Mouse (Mus musculus): Measurements from ENCODE around the gene Sigmar1. TPM values are rescaled to one million over a fixed set of nuclear protein-coding genes. Genes with fewer than 3 reads are reported as not detected.
A peak's percentile ranks its signal among the peaks of the same experiment; 100 is the strongest.
"Not testable (repeated sequence)": the region's sequence is repeated elsewhere in the genome, so short reads cannot be mapped to it uniquely, and the experiment has no call there.

The Sigmar1 gene
- 95.9 and 108 TPM in 2 replicates for total RNA-seq (2014; rRNA removed)
- polyA plus RNA-seq (2015; fragmentation: Nextera tagmentation; extraction: Ambion mirVana): 61.3 and 61.9 TPM in 2 replicates

DNA sequence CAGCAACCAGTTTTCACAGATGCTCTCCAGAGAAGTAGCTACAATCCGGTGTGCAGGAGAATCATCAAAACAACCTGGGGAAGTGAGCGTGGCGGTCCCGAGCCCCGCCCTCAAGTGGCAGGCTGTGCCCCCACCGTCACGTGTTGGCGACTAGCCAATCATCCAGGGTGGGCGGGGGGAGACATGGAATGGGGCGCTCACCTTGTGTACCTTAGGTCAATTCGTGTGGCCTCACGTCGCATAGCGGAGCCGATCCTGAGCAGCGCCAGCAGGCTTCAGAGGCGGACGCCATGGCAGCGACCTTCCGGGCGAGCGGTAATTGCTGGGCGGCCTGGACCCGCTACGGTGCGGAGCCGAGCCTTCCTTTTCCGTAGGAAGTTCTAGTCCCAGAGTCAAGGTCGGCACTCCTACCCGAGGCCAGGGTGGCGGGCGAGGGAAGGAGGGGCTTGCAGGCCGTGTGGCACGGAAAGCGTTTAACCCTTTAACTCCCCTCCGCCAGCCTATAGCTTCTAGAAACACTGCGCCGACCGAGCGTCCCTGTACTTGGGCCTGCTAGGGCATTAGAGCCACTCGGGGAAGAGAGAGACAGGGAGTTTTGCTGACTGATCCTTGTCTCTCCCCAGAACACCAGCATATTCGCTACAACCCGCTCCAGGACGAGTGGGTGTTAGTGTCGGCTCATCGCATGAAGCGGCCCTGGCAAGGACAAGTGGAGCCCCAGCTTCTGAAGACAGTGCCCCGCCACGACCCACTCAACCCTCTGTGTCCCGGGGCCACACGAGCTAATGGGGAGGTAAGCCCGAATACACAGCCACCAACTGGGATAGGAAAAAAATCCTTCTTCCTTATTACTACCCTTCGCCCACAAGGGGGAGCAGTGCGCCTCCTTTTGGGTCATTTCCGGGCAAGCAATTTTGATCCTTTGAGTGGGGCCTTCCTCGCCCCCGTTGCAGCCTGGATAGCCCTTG is at the start of gene Sigmar1:
Gene Sigmar1 (minus strand): TSS at position 820 of the 968 bp plus-strand sequence.
- Histone ChIP-seq H3K27me3 (ENCODE audit: insufficient read depth, low read length) (no peaks in the 10 kb centered on the region), H3K4me2 (ENCODE audit: low read depth, low read length) (peak within 1 kb of the TSS; percentile 95), H3K36me3 (ENCODE audit: insufficient read depth, low read length) (no peaks in the 10 kb centered on the region), H3K4me1 (ENCODE audit: insufficient read depth, low read length) (peaks cover 13% of the 10 kb centered on the region), H3K4me3 (ENCODE audit: low read length) (peak within 1 kb of the TSS; percentile 76), H3K9ac (replicated peaks; ENCODE audit: low read length) (peak within 1 kb of the TSS; percentile 72), H3K27ac (peak within 1 kb of the TSS; percentile 90), H3K9me3 (ENCODE audit: low read length) (no peaks in the 10 kb centered on the region)
- TF ChIP-seq CTCF (IDR thresholded peaks at IDR 0.05; ENCODE audit: low read depth): peak; percentile 91
- under 1% methylated on average over 57 of the region's 57 CpGs for WGBS
- peak; percentile 75 for ATAC-seq
- DNase-seq (ENCODE audit: low spot score): peak; percentile 89

DNA sequence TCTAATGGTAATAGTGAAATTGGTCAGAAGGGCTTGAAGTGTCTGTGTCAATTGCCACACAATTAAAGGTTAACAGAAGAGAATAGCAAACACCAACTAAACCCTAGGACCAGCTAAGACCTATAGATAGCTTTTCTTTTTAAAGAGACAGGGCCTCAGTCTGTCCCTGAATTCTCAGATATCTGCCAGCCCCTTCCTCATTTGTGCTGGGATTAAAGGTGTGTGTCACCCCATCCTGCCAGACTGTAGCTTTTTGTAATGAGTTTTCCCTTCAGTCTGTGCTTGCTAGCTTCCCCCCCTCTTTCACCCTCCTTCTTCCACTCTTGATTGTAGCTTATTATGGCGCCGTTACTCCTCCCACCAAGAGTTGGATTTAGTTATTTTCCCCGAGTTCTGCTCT is 27.2 kb upstream of the Sigmar1 start:
- not testable (repeated sequence) for H3K9me3 ChIP-seq (ENCODE audit: low read length); H3K27me3 ChIP-seq (ENCODE audit: insufficient read depth, low read length); H3K4me3 ChIP-seq (ENCODE audit: low read length); H3K27ac ChIP-seq; H3K36me3 ChIP-seq (ENCODE audit: insufficient read depth, low read length); H3K4me1 ChIP-seq (ENCODE audit: insufficient read depth, low read length); H3K9ac ChIP-seq (replicated peaks; ENCODE audit: low read length); ATAC-seq; H3K4me2 ChIP-seq (ENCODE audit: low read depth, low read length); DNase-seq (ENCODE audit: low spot score)
- WGBS: 39% methylated on average over 3 of the region's 3 CpGs

DNA sequence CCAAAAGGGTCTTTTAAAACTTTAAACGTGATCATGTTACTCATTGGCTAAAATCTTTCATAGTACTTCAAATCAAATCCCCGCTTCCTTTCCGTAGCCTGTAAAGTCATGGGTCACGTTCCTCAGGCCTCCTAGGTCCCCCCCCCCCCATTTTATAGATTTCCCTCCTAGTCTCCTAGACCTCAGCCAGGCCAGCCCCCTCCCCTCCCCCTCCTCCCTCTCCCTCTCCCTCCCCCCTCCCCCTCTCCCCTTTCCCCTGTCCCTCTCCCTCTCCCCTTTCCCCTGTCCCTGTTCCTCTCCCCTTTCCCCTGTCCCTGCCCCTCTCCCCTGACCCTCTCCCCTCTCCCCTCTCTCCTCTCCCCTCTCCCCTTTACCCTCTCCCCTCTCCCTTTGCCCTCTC is 26.8 kb upstream of the Sigmar1 start:
- not testable (repeated sequence) for H3K9ac ChIP-seq (replicated peaks; ENCODE audit: low read length); H3K9me3 ChIP-seq (ENCODE audit: low read length); ATAC-seq; H3K27ac ChIP-seq; H3K4me3 ChIP-seq (ENCODE audit: low read length); DNase-seq (ENCODE audit: low spot score); H3K36me3 ChIP-seq (ENCODE audit: insufficient read depth, low read length); H3K4me1 ChIP-seq (ENCODE audit: insufficient read depth, low read length); H3K4me2 ChIP-seq (ENCODE audit: low read depth, low read length); H3K27me3 ChIP-seq (ENCODE audit: insufficient read depth, low read length)
- WGBS: 28% methylated on average over 4 of the region's 4 CpGs

DNA sequence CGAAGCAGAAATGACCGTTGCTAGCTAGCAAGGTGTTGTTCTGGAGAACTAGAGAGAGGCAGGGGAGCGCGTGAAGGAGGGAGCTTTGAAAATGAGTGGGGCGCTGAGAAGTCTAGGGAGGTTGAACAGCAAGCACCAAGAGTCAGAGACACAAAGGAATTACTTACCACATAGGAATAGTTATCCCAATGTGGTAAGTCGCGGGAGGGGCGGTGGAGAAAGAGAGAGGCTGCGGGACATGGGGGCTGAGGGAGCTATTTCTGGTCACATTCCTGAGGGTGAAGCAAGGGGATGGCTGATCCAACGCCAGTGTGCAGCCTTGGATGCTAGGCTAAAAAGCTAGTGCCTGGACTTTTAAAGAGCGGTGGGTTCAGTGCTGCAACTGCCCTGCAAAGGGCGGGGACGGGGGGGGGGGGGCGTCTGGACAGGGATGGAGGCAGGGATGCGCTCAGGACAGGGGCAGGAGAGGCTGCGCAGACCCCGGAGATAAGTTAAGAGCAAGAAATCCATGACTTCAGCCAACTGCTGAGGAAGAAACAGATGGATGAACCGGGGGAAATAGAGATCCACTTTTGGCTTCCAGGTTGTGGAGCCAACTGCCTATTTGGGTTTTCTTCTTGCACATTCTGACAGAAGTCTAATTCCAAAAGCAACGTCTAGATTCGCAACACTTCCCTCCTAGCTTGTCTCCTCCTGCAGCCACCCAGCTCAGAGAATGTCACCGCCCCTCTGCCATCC is 26.0 kb upstream of the Sigmar1 start:
- 22% methylated on average over 12 of the region's 21 CpGs for WGBS
- H3K4me1 ChIP-seq (ENCODE audit: insufficient read depth, low read length); ATAC-seq; H3K4me2 ChIP-seq (ENCODE audit: low read depth, low read length); H3K9me3 ChIP-seq (ENCODE audit: low read length); H3K27ac ChIP-seq; H3K9ac ChIP-seq (replicated peaks; ENCODE audit: low read length); H3K27me3 ChIP-seq (ENCODE audit: insufficient read depth, low read length); H3K4me3 ChIP-seq (ENCODE audit: low read length); H3K36me3 ChIP-seq (ENCODE audit: insufficient read depth, low read length): not testable (repeated sequence)
- peak; percentile 0 for DNase-seq (ENCODE audit: low spot score)

DNA sequence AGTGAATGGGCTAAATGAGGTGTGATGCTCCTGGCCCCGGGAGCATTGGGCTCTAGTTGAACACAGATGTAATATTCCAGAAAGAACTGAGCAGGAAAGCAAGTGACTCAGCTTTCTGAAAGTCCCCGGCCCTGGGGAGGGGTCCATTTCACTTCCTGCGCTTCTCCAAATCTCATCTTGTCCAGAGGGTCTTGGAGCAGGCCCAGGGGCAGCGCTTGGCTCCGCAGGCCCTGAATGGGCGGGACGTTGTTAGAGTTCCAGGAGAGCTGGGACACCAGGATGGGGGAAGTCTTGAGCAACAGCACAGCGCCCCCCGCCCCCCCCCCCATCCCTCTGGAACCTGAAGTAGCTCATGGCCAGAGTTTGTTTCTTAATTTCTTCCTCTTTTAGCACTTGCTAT is 25.3 kb upstream of the Sigmar1 start:
- H3K27ac ChIP-seq; DNase-seq (ENCODE audit: low spot score); H3K9ac ChIP-seq (replicated peaks; ENCODE audit: low read length); H3K9me3 ChIP-seq (ENCODE audit: low read length); H3K36me3 ChIP-seq (ENCODE audit: insufficient read depth, low read length); H3K4me2 ChIP-seq (ENCODE audit: low read depth, low read length); H3K27me3 ChIP-seq (ENCODE audit: insufficient read depth, low read length); H3K4me3 ChIP-seq (ENCODE audit: low read length); H3K4me1 ChIP-seq (ENCODE audit: insufficient read depth, low read length); ATAC-seq: not testable (repeated sequence)
- 15% methylated on average over 6 of the region's 9 CpGs for WGBS

DNA sequence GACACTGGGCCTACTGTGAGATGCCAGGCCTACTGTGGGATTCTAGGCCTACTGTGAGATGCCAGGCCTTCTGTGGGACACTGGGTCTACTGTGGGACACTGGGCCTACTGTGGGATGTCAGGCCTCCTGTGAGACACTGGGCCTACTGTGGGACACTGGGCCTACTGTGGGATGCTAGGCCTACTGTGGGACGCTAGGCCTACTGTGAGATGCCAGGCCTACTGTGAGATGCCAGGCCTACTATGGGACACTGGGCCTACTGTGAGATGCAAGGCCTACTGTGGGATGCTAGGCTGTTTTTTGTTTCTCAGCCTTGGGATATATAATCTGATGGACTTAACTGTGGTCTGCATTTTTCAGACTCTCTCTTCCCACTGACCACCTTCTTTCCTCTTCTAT is 19.9 kb upstream of the Sigmar1 start:
- not testable (repeated sequence) for H3K4me1 ChIP-seq (ENCODE audit: insufficient read depth, low read length); H3K9ac ChIP-seq (replicated peaks; ENCODE audit: low read length); H3K4me3 ChIP-seq (ENCODE audit: low read length); H3K36me3 ChIP-seq (ENCODE audit: insufficient read depth, low read length); H3K9me3 ChIP-seq (ENCODE audit: low read length); H3K4me2 ChIP-seq (ENCODE audit: low read depth, low read length); DNase-seq (ENCODE audit: low spot score); H3K27ac ChIP-seq; ATAC-seq; H3K27me3 ChIP-seq (ENCODE audit: insufficient read depth, low read length)
- WGBS: 83% methylated on average over 1 of the region's 1 CpGs

DNA sequence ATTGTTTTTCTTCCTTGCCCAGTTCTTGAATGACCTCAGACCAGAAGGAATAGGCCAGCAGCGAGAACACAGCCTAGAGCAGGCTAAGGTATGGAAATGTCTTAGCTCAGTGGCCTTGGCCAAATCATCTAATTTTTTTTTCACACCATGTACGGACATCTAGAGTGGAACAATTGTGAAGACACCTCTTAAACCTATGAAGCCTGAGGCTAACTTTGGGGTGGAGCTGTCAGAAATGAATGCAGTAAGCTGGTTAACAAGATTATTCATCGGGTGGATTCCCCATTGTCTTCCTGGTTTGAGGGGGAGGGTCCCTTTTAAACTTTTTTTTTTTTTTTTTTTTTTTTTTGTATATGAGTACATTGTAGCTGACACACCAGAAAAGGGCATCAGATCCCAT is 18.5 kb upstream of the Sigmar1 start:
- H3K36me3 ChIP-seq (ENCODE audit: insufficient read depth, low read length); H3K9ac ChIP-seq (replicated peaks; ENCODE audit: low read length); H3K4me1 ChIP-seq (ENCODE audit: insufficient read depth, low read length); DNase-seq (ENCODE audit: low spot score); H3K27me3 ChIP-seq (ENCODE audit: insufficient read depth, low read length); ATAC-seq; H3K9me3 ChIP-seq (ENCODE audit: low read length): not testable (repeated sequence)
- Histone ChIP-seq H3K4me2 (ENCODE audit: low read depth, low read length) (peak overlapping the region; percentile 45), H3K27ac (peak overlapping the region; percentile 58; the same call in 1 of the 2 replicates), H3K4me3 (ENCODE audit: low read length) (peak overlapping the region; percentile 37)
- 56% methylated on average over 3 of the region's 3 CpGs for WGBS

DNA sequence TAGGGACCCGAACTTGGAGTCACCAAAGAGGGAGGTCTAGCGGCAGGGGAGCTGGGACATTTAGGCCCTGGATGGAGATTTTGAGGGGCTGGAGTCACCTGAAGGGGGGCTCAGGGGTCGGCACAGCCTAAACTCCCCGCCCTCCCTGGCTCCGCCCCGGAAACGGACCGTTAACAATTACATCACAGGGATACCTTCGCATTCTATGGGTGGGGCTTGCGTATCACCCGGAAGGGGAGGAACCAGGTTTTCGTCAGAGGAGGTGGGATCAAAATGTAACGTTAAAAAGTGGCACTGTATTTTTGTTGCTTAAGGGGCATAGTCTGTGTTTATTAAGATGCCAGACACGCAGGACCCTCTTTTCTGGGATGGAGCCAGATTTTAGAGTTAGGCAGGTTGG is 18.0 kb upstream of the Sigmar1 start, which contains the start of gene Ccl27a:
Gene Ccl27a (minus strand): TSS at position 246 of the 400 bp plus-strand sequence.
- under 1% methylated on average over 12 of the region's 14 CpGs for WGBS
- not testable (repeated sequence) for H3K9ac ChIP-seq (replicated peaks; ENCODE audit: low read length); H3K9me3 ChIP-seq (ENCODE audit: low read length); H3K36me3 ChIP-seq (ENCODE audit: insufficient read depth, low read length); ATAC-seq; H3K27me3 ChIP-seq (ENCODE audit: insufficient read depth, low read length); H3K4me1 ChIP-seq (ENCODE audit: insufficient read depth, low read length)
- peak within 1 kb of the TSS; percentile 45 for H3K4me2 ChIP-seq (ENCODE audit: low read depth, low read length)
- peak; percentile 91 for DNase-seq (ENCODE audit: low spot score)
- peak within 1 kb of the TSS; percentile 37 for H3K4me3 ChIP-seq (ENCODE audit: low read length)
- peak within 1 kb of the TSS; percentile 58; the same call in 1 of the 2 replicates for H3K27ac ChIP-seq

DNA sequence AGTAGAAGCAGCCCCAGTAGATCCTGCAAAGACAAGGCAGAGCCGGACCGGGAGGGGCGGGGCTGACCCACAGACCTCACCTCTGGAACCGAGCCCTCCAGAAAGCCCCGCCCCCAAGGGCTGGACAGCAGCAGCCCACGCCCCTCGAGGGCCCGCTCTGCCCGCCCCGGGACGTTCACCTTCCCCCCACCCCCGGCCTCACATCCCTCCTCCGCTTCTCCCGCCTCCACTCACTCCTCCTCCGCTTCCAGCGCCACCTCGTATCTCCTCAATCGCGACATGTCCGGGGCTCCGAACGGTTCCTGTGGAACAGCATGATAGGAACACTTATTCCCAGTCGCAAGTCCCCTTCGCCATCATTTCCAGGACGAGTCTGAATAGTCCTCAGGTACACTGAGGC is 17.5 kb upstream of the Sigmar1 start:
- not testable (repeated sequence) for H3K9ac ChIP-seq (replicated peaks; ENCODE audit: low read length); H3K27me3 ChIP-seq (ENCODE audit: insufficient read depth, low read length); H3K9me3 ChIP-seq (ENCODE audit: low read length); H3K36me3 ChIP-seq (ENCODE audit: insufficient read depth, low read length); H3K4me1 ChIP-seq (ENCODE audit: insufficient read depth, low read length); ATAC-seq
- WGBS: 0% methylated on average over 15 of the region's 25 CpGs
- DNase-seq (ENCODE audit: low spot score): peak; percentile 51
- peak overlapping the region; percentile 40; the same call in 1 of the 2 replicates for H3K4me2 ChIP-seq (ENCODE audit: low read depth, low read length)
- peak overlapping the region; percentile 51; the same call in 1 of the 2 replicates for H3K27ac ChIP-seq
- H3K4me3 ChIP-seq (ENCODE audit: low read length): peak overlapping the region; percentile 37
